Mouse (Mus musculus) natural killer cell, adult 2 months (primary cell): ENCODE measurements around the gene Naaladl2.

Source experiments
- DNase-seq, 2 experiments: peaks; one replicate each; pipeline ENCODE4 v3.0.0; 2022; ENCODE audit warnings: low spot score in 2 of 2

Gene Naaladl2

DNA sequence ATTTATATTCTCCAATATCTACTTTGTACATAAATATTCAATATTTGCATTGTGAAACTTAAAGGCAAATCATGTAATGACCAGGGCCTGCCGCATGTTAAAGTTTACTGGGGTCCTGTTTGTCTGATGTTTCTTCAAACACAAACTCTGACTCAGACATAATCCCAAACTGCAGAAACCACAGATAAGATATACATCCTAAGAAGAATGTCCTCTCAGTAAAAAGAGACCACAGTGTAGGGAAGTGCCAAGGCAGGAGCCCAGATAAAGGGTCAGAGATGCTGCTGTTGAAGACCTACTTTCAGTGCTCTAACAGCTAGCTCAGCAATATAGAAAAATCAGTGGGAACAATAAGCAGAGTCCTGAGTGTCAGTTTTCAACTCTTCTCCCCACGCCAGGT, 201.9 kb downstream of the Naaladl2 start:
- no peak for DNase-seq

GRCm38 (mm10) chr3:24938507-24939182, 205.4 kb downstream of the Naaladl2 start:
- DNase-seq = no peak

DNA sequence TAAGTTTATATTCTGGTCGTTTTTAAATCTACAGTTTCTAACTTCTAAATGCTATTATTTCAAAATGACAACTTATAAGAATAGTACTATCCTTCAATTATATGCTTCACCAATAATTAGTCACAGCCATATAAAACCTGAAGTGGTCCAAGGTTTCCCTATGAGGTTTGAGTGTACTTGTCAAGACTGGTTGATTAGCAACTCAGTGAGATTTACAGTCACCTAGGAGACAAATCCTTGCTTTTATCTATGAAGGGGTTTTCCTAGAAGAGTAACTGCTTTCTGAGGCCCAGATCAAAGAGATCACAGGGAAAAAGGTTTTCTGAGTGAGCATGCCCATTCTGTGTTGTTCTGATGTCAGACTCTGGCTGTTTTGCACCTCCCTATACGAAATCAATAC, 222.2 kb downstream of the Naaladl2 start:
- no peak for DNase-seq

- no peak for DNase-seq
These were observed 222.7 kb downstream of the Naaladl2 start for GRCm38 (mm10) chr3:24921401-24921800.

- DNase-seq = no peak
These were observed 238.6 kb downstream of the Naaladl2 start for GRCm38 (mm10) chr3:24905425-24905960.

- no peak for DNase-seq
These were observed 255.3 kb downstream of the Naaladl2 start for GRCm38 (mm10) chr3:24888801-24889200.

GRCm38 (mm10) chr3:24872254-24872653, 271.8 kb downstream of the Naaladl2 start:
- no peak for DNase-seq

- no peak for DNase-seq
These were observed 291.1 kb downstream of the Naaladl2 start for GRCm38 (mm10) chr3:24852936-24853335.

GRCm38 (mm10) chr3:24796739-24797138, 347.3 kb downstream of the Naaladl2 start:
- no peak for DNase-seq

GRCm38 (mm10) chr3:24787451-24788148, 356.5 kb downstream of the Naaladl2 start:
- no peak for DNase-seq

GRCm38 (mm10) chr3:24784108-24784507, 360.0 kb downstream of the Naaladl2 start:
- DNase-seq = no peak

DNA sequence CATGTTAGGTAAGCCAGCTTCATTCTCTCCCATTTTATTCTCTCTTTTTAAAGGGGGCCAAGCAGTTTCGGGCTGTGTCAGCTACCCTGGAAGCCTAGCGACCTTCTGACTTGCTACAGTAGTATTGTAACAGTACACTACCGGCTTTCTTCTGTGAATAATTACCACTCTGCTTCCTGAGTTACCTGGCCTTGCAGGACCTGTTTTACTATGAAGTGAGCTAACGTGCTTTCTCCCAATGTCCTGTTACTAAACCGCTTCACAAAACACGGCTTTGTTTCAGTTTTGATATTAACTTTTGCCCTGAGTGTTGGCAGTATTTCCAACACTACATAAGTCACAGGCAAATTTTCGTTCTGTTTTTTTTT, 360.6 kb downstream of the Naaladl2 start:
- no peak for DNase-seq

GRCm38 (mm10) chr3:24782784-24783461, 361.1 kb downstream of the Naaladl2 start:
- DNase-seq = no peak

DNA sequence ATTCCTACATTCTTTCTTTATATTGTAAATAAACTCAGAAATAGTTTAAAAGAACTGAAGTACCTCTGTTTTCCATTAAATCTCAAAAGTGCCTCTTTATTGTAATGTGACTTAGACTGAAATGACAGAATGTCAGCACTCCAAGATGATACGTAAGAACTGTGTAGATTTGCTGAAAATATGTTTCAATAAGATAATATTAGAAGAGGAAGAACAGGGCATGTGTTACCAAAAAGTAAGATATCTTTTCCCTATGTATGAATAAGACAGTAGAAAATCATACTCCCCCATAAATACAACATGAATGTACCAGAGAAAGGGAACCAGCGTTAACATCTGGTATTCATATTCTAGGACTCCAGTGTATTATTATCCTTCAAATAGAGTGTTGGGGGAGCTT, 362.4 kb downstream of the Naaladl2 start:
- no peak for DNase-seq

DNA sequence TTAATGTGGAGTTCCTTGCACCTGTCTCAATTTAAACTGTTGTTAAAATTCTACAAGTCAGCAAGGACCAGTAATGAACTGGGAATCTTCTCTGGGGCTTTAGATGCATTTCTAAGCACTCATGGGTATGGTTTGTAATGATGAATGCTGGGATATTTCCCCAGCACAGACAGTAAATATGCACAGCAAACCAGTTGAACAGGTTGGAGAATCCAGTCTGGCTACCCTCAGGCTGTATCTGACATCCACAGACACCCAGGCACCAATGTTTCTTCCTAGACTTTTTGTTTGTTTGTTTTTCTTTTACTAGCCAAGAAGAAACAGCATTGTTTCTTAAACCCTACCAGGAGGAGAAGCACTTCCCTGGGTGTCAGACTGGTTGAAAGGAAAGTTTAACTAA, 365.6 kb downstream of the Naaladl2 start:
- DNase-seq = no peak

DNA sequence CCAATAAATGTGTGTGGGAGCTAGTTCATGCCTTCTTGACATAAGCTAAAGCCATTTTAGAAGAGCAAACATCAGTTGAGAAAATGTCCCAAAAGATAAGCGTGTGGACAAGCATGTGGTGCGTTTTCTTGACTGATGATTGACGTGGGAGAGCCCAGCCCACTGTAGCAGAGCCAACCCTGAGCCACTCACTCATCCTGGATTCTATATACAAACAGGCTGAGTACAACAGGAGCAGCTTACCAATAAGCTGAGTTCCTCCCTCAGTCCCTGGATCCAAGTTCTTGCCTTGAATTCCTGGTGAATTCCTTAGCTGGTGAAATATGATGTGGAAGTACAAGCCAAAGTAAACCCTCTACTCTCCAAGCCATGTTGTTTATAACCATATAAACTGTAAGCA, 395.0 kb downstream of the Naaladl2 start:
- no peak for DNase-seq

DNA sequence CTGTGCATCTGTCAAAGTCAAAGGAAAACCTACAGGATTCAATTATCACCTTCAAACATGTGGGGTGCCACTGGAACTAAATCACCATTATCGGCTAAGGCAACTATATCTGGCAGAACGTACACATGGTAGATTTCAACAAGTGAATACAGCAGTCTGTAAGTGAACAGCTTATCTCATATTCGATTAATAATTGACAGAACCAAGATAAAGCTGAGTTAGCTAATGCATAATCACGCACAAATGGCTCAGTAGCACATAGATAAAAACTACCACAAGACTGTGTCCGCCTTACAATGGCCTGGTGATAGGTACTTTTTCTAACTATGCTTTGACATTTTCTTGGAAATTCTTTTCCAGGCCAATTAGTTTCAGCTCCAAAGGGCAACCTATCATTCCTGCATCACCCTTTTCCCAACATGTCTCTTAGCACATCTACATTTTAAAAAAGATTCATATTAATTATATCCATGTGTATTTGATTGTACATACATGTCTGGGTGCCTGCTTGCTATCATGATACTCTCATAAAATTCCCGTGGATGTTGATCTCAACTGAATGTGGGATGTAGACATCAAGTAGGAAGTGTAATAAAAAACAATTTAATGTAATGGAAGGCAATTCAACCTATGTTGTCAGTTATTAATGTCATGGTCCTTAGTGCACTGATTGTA, 396.7 kb downstream of the Naaladl2 start:
- DNase-seq = no peak

- DNase-seq = no peak
These were observed 400.1 kb downstream of the Naaladl2 start for GRCm38 (mm10) chr3:24743946-24744345.

DNA sequence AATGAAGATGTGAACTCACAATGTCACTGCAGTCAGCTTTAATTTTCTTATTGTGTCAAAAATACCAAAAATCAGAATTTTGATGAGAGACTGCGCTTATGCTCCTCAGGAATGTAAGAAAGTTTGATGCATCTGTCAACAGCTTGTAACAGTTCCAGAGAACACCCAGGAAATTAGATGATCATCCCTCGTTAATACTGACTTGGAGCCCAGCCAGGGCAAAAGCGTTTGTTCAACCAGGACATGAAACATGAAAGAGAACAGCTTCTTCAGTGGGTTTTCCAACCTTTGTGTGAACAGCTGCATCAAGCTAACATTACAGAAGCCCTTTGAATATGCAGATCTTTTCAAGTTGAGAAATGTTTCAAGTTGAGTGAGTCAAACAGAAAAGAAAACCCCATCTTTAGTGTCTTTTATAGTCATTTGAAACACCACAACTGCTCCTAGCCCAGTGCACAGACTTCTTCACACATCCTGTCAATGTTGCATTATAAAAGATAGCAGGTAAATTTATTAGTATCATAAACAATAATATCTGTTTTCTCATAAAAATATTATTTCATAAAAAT, 424.8 kb downstream of the Naaladl2 start:
- no peak for DNase-seq

GRCm38 (mm10) chr3:24714770-24715169, 429.3 kb downstream of the Naaladl2 start:
- no peak for DNase-seq

- no peak for DNase-seq
These were observed 438.2 kb downstream of the Naaladl2 start for GRCm38 (mm10) chr3:24705778-24706423.
